Mouse (Mus musculus): ENCODE measurements around the gene Dennd6b.

Gene Dennd6b

DNA sequence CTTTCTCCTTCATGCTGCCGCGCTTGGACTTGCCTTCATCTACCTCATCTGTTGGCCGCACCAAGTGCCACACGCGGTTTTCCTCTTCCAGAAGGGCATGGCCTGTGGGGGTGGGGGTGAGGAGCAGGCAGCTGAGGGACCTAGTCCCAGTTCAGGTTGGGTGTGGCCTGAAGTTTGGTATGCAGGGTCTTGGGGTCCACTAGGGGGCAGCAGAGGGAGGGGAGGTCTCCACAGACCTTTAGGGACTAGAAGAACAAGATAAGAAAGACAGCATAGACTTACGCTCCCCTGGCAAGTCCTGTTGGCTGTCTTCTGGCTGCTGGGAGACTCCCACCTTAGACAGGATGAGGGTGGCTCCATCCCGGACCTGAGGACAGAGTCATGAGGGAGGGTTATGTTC is 38.3 kb downstream of the Dennd6b start:
- DNase-seq, result peak; percentile 89 to 91

GRCm38 (mm10) chr15:89152312-89152711 is 44.0 kb downstream of the Dennd6b start:
- DNase-seq, result peak; percentile 43 to 54

DNA sequence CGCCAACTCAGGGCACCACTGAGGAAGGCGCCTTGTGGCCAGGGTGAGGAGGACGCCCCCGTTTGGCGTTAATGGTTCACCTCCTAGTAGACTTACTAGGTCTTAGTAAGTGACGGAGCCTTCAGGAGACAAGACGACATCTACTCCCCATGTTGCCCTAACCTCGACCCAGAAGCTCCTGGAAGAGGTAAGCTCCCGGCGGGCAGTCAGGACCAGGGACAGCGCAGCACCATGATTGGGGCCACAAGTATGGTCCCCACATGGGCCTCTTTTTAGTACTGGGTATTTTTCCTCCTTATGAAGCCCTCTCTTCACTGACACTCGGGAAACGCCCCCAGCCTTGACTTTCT is 46.3 kb downstream of the Dennd6b start:
- no peak for DNase-seq

DNA sequence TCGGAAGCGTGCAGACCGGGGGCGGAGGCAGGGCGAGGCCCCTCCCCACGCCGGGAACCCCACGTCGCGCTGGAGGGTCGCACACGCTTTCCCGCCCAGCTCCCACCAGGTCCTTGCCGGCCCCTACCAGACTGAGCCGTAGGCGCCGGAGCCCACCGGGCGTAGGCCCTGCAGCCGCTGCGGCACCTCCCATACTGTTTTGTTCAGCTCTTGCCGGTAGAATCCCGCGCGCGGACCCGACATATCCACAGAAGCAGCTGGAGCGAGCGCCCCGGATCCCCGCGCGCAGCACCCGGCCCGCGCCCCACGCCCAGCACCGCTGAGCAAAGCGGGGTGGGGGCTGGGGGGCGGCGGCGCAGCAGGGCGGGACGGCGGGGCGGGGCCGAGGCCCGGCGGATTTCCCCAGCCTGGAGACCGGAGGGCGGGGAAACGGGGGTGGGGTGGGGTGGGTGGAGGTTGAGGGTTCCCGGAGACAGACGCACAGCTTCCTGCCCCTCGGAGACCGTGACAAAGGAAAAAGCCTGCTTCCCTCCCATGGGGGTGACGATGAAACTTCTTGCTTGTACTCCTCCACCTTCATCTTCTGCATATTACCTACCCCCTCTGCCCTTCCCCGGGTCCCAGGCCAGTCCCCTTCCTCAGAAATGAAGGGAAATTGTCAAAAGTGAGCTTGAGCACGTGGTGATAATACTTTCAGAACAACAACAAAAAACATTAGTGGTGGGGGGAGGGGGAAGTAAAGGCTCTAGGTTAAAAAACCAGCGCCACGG is 46.8 kb downstream of the Dennd6b start, which contains the start of gene Mapk11:
Mapk11 (minus strand) TSS at position 358 of the 770 bp plus-strand sequence.
- peak; percentile 71 to 72 for DNase-seq

GRCm38 (mm10) chr15:89148496-89149270 is 47.6 kb downstream of the Dennd6b start:
- DNase-seq, result no peak

DNA sequence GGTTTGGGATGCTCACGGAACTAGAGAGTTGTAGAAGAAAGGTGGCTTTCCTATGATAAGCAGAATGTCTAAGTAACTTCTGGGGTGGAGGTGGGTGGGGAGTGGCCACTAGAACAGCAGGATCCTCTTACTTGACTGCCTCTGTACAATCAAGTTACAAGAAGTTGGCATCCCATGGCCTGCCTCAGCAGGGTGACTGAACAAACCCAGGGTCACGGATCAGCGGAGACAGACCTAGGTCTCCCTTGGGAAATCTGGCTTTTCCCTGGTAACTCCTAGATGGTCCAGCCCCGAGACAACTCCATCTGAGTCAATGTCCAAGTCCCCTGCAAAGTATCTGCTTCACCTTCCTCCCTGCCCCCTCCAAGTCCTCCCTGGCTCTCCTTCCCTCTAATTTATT is 48.4 kb downstream of the Dennd6b start:
- DNase-seq, result no peak

DNA sequence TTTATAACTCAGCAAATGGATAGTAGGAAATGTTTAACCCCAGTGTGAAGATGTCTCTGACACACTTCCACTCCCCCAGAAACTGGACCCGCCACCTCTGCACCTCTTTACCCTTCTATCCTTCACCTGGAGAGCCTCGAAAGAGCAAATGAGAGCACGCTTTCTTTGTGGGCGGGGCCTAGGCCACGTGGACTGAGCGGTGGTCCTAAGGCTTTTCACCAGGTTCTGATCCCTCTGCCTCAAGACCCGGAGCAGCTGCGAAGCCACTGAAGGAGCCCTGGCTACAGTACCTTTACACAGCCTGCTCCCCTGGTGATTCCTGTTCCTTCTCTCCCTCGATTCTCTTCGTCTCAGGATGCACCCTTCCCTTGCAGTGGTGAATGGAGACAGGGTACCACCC is 48.8 kb downstream of the Dennd6b start:
- DNase-seq, result peak in 1 of 2 experiments; percentile 45

DNA sequence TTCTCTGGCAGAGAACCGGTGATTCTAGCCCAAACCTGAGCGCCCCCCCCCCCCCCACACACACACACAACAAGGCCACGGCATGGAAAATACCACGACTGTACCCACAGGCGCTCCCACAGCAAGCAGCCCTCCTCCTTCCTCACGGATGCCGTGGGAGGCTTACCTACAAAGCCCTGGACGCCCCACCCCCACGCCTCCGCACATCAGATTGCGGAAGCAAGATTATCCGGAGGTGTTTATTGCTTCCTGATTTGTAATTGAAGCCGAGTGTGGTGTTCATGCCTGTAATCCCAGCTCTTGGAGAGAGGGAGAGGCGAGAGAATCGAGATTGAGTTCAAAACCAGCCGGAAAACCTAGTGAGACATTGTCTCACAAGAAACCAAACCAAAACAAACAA is 49.3 kb downstream of the Dennd6b start:
- peak; percentile 59 to 70 for DNase-seq

- peak; percentile 77 to 79 for DNase-seq
Observed at GRCm38 (mm10) chr15:89146537-89146936, 49.8 kb downstream of the Dennd6b start.

GRCm38 (mm10) chr15:89145813-89146350 is 50.4 kb downstream of the Dennd6b start:
- DNase-seq, result no peak

DNA sequence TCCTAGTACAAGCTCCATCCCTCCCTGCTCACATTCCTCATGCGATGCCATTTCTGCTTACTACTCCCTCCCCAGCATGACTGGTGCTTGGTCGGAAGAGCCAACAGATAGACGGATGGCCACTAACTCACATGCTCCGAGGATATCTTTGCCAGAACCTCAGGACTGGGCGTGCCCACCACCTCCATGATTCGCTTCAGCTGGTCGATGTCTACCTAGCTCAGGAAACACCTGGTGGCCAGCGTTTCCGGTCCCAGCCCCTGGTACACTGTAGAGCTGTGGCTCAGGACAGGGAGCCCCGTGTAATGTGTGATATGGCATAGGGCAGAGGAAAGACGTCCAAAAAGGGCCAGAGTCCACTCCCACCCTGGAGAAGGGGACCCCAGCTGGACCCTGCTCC is 51.3 kb downstream of the Dennd6b start:
- no peak for DNase-seq

- no peak for DNase-seq
Observed at GRCm38 (mm10) chr15:89143134-89143533, 53.2 kb downstream of the Dennd6b start.

DNA sequence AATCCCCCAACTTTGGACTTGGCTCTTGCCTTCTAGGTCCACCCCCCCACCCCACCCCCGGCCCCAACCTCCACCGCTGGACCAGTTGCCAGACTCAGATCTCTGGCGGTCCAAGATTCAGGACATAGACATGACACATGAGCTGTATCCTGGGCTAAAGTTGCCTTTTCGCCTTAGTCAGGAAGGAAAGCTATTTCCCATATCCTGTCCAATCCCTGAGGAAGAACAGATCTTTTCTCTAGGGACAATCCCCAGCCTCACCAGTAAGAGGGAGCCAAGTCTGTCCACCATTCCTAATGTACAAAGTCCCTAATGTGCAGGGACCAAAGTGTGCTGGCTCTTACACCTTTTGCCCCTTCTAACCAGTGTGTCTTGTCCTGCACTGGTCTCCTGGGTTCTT is 54.4 kb downstream of the Dennd6b start:
- no peak for DNase-seq

DNA sequence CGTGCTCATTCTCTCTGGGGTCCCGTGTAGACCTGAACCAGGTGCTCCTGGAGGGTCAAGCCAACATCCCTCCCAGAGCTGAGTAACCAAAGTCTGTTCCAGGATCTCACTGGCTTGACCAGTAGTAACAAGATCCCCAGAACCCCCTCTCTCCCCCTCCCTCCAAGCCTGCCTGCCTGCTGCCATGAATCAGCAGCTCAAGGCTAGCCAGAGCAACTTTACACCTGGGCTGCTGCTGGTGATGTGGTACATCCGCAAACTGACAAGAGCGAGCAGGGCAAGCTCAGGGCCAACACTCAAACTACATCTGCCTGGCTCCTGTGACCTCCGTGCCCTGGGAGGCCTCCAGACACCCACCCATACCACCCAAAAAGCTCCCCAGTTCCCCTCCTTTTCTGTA is 54.9 kb downstream of the Dennd6b start:
- DNase-seq, result no peak

- DNase-seq, result peak; percentile 59 to 64
Observed at GRCm38 (mm10) chr15:89140659-89141252, 55.5 kb downstream of the Dennd6b start, which contains the start of gene Mapk12. TSS of gene Mapk12 (minus strand) at chr15:89140703.

DNA sequence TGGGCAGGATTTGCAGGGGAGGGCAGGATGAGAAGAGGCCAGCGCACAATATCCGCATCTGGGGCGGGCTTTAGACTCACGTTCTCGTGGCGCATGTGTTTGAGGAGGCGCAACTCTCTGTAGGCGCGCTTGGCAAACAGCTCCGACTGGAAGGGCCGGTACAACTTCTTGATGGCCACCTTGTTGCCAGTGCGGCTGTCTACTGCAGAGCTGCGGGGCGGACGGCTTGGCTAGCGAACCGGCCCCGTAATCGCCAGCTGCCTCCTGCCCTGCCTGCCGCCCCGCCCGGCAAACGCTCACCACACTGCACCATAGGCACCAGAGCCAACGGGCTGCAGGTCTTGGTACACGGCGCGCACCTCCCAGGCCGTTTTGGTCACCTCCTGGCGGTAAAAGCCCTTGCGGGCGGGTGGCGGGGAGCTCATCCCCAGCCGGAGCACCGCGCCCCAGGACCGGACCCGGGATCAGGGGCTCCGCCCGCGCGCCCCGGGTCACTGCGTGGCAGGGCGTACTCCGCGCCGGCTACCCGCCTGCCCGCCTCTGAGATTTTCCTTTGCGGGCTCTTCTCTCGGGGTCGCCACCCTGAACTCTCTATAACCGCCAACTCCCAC is 56.1 kb downstream of the Dennd6b start:
- peak; percentile 68 to 70 for DNase-seq

- no peak for DNase-seq
Observed at GRCm38 (mm10) chr15:89138531-89138930, 57.8 kb downstream of the Dennd6b start.

DNA sequence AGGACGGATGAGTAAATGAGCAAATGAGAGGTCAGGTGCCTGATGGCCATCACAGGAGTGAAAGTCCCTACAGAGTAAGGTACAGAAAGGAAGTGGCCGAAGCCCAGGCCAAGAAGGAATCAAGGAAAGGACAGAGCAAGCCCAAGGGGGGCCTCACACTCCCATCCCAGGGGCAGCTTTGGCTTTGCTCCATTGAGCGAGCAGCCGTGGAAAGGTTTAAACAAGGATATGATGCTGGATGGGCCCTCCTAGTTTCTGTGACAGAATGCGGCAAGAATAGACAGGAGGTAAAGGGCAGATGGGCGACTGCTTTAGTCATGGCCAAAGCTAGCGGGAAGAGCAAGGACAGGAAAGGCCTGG is 58.3 kb downstream of the Dennd6b start:
- no peak for DNase-seq

- DNase-seq, result peak in 1 of 2 experiments; percentile 50
Observed at GRCm38 (mm10) chr15:89137378-89138045, 58.8 kb downstream of the Dennd6b start.

GRCm38 (mm10) chr15:89136461-89137155 is 59.7 kb downstream of the Dennd6b start:
- DNase-seq, result no peak
